ENCODE assay signal across 12 mouse cellular contexts in genomic region chr7:34897058-34897457, GRCm38 (mm10). TPM values are rescaled to one million over a fixed set of nuclear protein-coding genes. Genes with fewer than 3 reads are reported as not detected.
A peak's percentile ranks its signal among the peaks of the same experiment; 100 is the strongest.
DNase-seq lines count a peak whose midpoint lies in the region; ATAC-seq and TF ChIP-seq lines count a peak whose summit lies in the region.
"Had no signal": no experiment of that assay in that cellular context is flagged by ENCODE, and none has a peak within 500 bp of the region (broad histone marks: within the 10 kb centered on the region; RNA-seq: fewer than 3 reads in every experiment).

No protein-coding gene starts in this region.

- H3K27ac ChIP-seq in stomach, embryonic 16.5 days (ENCODE audit: low read length): no peak overlapping the region
- H3K27ac ChIP-seq in stomach, postnatal 0 days (replicated peaks): no peak overlapping the region
- H3K27ac ChIP-seq in intestine, embryonic 16.5 days (ENCODE audit: low read length): no peak overlapping the region
- H3K27ac ChIP-seq: gastrocnemius, adult 2 months; macrophage had no signal

- H3K27me3 ChIP-seq in stomach, embryonic 16.5 days (ENCODE audit: control insufficient read depth, insufficient read depth, low read length): no peaks in the 10 kb centered on the region
- no peaks in the 10 kb centered on the region for H3K27me3 ChIP-seq in stomach, postnatal 0 days (ENCODE audit: control insufficient read depth, insufficient read depth, low read length)
- H3K27me3 ChIP-seq in intestine, embryonic 16.5 days (replicated peaks; ENCODE audit: control insufficient read depth, insufficient read depth, low read length): no peaks in the 10 kb centered on the region

- intact Hi-C loops in gastrocnemius, postnatal 14 days (cut with DNase I; ENCODE audit: low total_unique reads): no loop called here
- intact Hi-C loops in left cerebral cortex, postnatal 14 days (cut with DNase I): no loop called here

- H3K4me3 ChIP-seq in stomach, embryonic 16.5 days (replicated peaks; ENCODE audit: low read length): no peak overlapping the region
- no peak overlapping the region for H3K4me3 ChIP-seq in stomach, postnatal 0 days (ENCODE audit: low read depth, low read length)
- no peak overlapping the region for H3K4me3 ChIP-seq in intestine, embryonic 16.5 days (ENCODE audit: low read length)
- H3K4me3 ChIP-seq: gastrocnemius, adult 2 months had no signal

- ATAC-seq in stomach, embryonic 16.5 days (ENCODE audit: insufficient read depth, low FRiP score): peak; percentile 56; the same call in 1 of the 2 replicates
- no peak for ATAC-seq in stomach, postnatal 0 days (ENCODE audit: low FRiP score, low TSS enrichment)
- no peak for ATAC-seq in intestine, embryonic 16.5 days

- no peak for TF ChIP-seq EP300 in stomach, postnatal 0 days (optimal IDR thresholded peaks at IDR 0.05)

- DNase-seq in gastrocnemius, postnatal 14 days: peak; percentile 20
- no peak for DNase-seq in gastrocnemius, postnatal 25 days
- no peak for DNase-seq in stomach, postnatal 0 days (ENCODE audit: low spot score)
- DNase-seq in left cerebral cortex, postnatal 14 days (ENCODE audit: low spot score in 2 of 2): peak; percentile 61 to 77
- peak; percentile 26 to 32 for DNase-seq in right cerebral cortex, postnatal 36 days (ENCODE audit: low spot score in 2 of 2)
- no peak for DNase-seq in thymus, postnatal 36 days
- DNase-seq: cerebellum, adult 11 months; gastrocnemius, adult 2 months had no signal

- no peak overlapping the region for H3K9ac ChIP-seq in stomach, embryonic 16.5 days (ENCODE audit: low read length)
- H3K9ac ChIP-seq in stomach, postnatal 0 days (ENCODE audit: low read length): no peak overlapping the region
- no peak overlapping the region for H3K9ac ChIP-seq in intestine, embryonic 16.5 days (ENCODE audit: low read depth, low read length)

- no peaks in the 10 kb centered on the region for H3K4me1 ChIP-seq in stomach, embryonic 16.5 days (ENCODE audit: control insufficient read depth, insufficient read depth, low read length)
- H3K4me1 ChIP-seq in stomach, postnatal 0 days (replicated peaks; ENCODE audit: control insufficient read depth, insufficient read depth): no peaks in the 10 kb centered on the region
- no peaks in the 10 kb centered on the region for H3K4me1 ChIP-seq in intestine, embryonic 16.5 days (ENCODE audit: control insufficient read depth, insufficient read depth, low read length)

- TF ChIP-seq CTCF in stomach, postnatal 0 days (IDR thresholded peaks at IDR 0.05; ENCODE audit: low read depth): no peak

- H3K36me3 ChIP-seq in stomach, embryonic 16.5 days (ENCODE audit: control insufficient read depth, insufficient read depth, low read length): no peaks in the 10 kb centered on the region
- H3K36me3 ChIP-seq in stomach, postnatal 0 days (ENCODE audit: control insufficient read depth, insufficient read depth, low read length): no peaks in the 10 kb centered on the region
- H3K36me3 ChIP-seq in intestine, embryonic 16.5 days (ENCODE audit: control insufficient read depth, insufficient read depth, low read length): no peaks in the 10 kb centered on the region
- H3K36me3 ChIP-seq: G1E had no signal

- no peak overlapping the region for H3K4me2 ChIP-seq in stomach, embryonic 16.5 days (ENCODE audit: low read depth, low read length)
- no peak overlapping the region for H3K4me2 ChIP-seq in stomach, postnatal 0 days (replicated peaks; ENCODE audit: low read depth)
- H3K4me2 ChIP-seq in intestine, embryonic 16.5 days (ENCODE audit: low read depth, low read length): no peak overlapping the region

- H3K9me3 ChIP-seq in stomach, embryonic 16.5 days (replicated peaks; ENCODE audit: control insufficient read depth, low read length): no peaks in the 10 kb centered on the region
- H3K9me3 ChIP-seq in stomach, postnatal 0 days (ENCODE audit: control insufficient read depth, low read length): no peaks in the 10 kb centered on the region
- no peaks in the 10 kb centered on the region for H3K9me3 ChIP-seq in intestine, embryonic 16.5 days (ENCODE audit: control insufficient read depth, low read length)
- H3K9me3 ChIP-seq: G1E had no signal

- 0% methylated on average over 1 of the region's 1 CpGs for WGBS in stomach, embryonic 16.5 days
- 6% methylated on average over 1 of the region's 1 CpGs for WGBS in stomach, postnatal 0 days
- 6% methylated on average over 1 of the region's 1 CpGs for WGBS in intestine, embryonic 16.5 days

RNA-seq across cellular contexts. Expression of gene Pepd, which starts 15.1 kb away (rescaled TPM):
- total RNA-seq in gastrocnemius, postnatal 14 days (2021): 10 to 100 TPM; 25.4 to 27.0 TPM
- total RNA-seq in gastrocnemius, postnatal 25 days (2021): 10 to 100 TPM; 26.0 to 27.1 TPM
- 64.6 and 66.9 TPM in 2 replicates for polyA plus RNA-seq in stomach, embryonic 16.5 days (2015; fragmentation: Nextera tagmentation; extraction: Ambion mirVana)
- 48.7 and 48.8 TPM in 2 replicates for polyA plus RNA-seq in stomach, postnatal 0 days (2015; fragmentation: Nextera tagmentation; extraction: Ambion mirVana)
- 10 to 100 TPM; 27.7 to 31.5 TPM for total RNA-seq in left cerebral cortex, postnatal 14 days (2021)
- polyA plus RNA-seq in intestine, embryonic 16.5 days (2015; fragmentation: Nextera tagmentation; extraction: Ambion mirVana): 125 and 135 TPM in 2 replicates

Comparison
In these comparisons a context has a peak if more than half of its experiments do, and no peak if none do; other contexts are left out.
1. DNase-seq: peak in gastrocnemius, postnatal 14 days (single experiment), left cerebral cortex, postnatal 14 days (2 of 2) and right cerebral cortex, postnatal 36 days (2 of 2); none in gastrocnemius, postnatal 25 days (single experiment), stomach, postnatal 0 days (single experiment) and thymus, postnatal 36 days (0 of 2).